Mouse (Mus musculus): ENCODE data around the gene Scp2. TPM values are rescaled to one million over a fixed set of nuclear protein-coding genes. Genes with fewer than 3 reads are reported as not detected.
A peak's percentile ranks its signal among the peaks of the same experiment; 100 is the strongest.
"Not testable (repeated sequence)": the region's sequence is repeated elsewhere in the genome, so short reads cannot be mapped to it uniquely, and the experiment has no call there.

Gene Scp2
- total and polyA plus RNA-seq, 2 experiments = 1,138 to 3,000 TPM

DNA sequence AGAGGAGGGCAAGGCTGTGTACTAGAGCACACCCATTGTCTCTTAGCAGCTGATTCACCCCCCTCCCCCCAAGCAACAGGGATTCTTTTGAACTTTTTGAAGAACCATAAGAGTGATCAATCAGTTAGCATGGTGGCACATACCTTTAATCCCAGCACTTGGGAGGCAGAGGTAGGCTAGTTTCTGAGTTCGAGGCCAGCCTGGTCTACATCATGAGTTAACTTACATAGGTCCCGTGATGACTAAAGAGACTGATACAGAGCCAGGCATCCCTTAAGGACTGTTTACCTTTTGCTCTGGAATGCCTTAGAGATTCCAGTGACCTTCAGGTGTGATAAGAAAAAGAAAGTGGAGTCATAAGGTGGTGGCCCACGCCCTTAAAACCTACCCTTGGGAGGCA, 18.5 kb upstream of the Scp2 start:
- no peaks in the 10 kb centered on the region for H3K27me3 ChIP-seq (ENCODE audit: control insufficient read depth, insufficient read depth, low read length)
- peaks cover 6% of the 10 kb centered on the region for H3K4me1 ChIP-seq (ENCODE audit: control insufficient read depth, insufficient read depth, low read length)
- no peak overlapping the region for H3K9ac ChIP-seq (ENCODE audit: low read depth, low read length)
- TF ChIP-seq POLR2A (IDR thresholded peaks at IDR 0.05; ENCODE audit: extremely low read depth, insufficient read depth, low read length) (no peak), CTCF (IDR thresholded peaks at IDR 0.05; ENCODE audit: low read depth, low read length) (no peak)
- H3K4me3 ChIP-seq (ENCODE audit: insufficient read depth, low read depth, low read length) = no peak overlapping the region
- H3K27ac ChIP-seq (replicated peaks; ENCODE audit: insufficient read depth, low read depth, low read length) = no peak overlapping the region
- 87% methylated on average over 3 of the region's 3 CpGs for WGBS
- DNase-seq (ENCODE audit: extremely low read depth, low read depth, low spot score) = no peak
- H3K79me2 ChIP-seq (ENCODE audit: control insufficient read depth, insufficient read depth, low read length) = peaks cover 3% of the 10 kb centered on the region; the same call in 1 of the 2 replicates
- no peaks in the 10 kb centered on the region for H3K36me3 ChIP-seq (ENCODE audit: control insufficient read depth, insufficient read depth, low read length)

DNA sequence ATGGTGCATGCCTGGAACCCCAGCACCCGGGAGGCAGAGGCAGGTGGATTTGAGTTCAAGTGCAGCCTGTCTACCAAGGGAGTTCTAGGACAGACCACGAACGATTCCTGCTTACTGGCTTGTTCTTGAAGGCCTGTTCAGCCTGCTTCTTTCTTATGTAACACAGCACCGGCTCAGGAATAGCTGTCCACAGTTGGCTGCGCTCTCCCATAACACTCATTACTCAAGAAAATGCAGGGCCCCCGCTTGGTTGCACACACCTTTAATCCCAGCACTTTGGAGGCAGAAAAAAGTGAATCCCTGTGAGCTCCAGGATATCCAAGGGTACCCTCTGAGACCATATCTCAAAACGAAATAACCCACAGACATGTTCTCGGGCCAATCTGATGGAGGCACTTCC, 17.1 kb upstream of the Scp2 start:
- H3K36me3 ChIP-seq (ENCODE audit: control insufficient read depth, insufficient read depth, low read length) = no peaks in the 10 kb centered on the region
- H3K4me1 ChIP-seq (ENCODE audit: control insufficient read depth, insufficient read depth, low read length) = 0 out of 2 replicates have a peak, but pooled peaks cover 2% of the 10 kb centered on the region
- H3K9ac ChIP-seq (ENCODE audit: low read depth, low read length) = no peak overlapping the region
- no peak overlapping the region for H3K27ac ChIP-seq (replicated peaks; ENCODE audit: insufficient read depth, low read depth, low read length)
- 94% methylated on average over 8 of the region's 8 CpGs for WGBS
- TF ChIP-seq POLR2A (IDR thresholded peaks at IDR 0.05; ENCODE audit: extremely low read depth, insufficient read depth, low read length) (no peak), CTCF (IDR thresholded peaks at IDR 0.05; ENCODE audit: low read depth, low read length) (no peak)
- H3K27me3 ChIP-seq (ENCODE audit: control insufficient read depth, insufficient read depth, low read length) = no peaks in the 10 kb centered on the region
- no peak for DNase-seq (ENCODE audit: extremely low read depth, low read depth, low spot score)
- H3K4me3 ChIP-seq (ENCODE audit: insufficient read depth, low read depth, low read length) = no peak overlapping the region
- peaks cover 3% of the 10 kb centered on the region; the same call in 1 of the 2 replicates for H3K79me2 ChIP-seq (ENCODE audit: control insufficient read depth, insufficient read depth, low read length)

- not testable (repeated sequence) for H3K4me1 ChIP-seq (ENCODE audit: control insufficient read depth, insufficient read depth, low read length); H3K79me2 ChIP-seq (ENCODE audit: control insufficient read depth, insufficient read depth, low read length); H3K4me3 ChIP-seq (ENCODE audit: insufficient read depth, low read depth, low read length); DNase-seq (ENCODE audit: extremely low read depth, low read depth, low spot score); H3K36me3 ChIP-seq (ENCODE audit: control insufficient read depth, insufficient read depth, low read length); H3K27me3 ChIP-seq (ENCODE audit: control insufficient read depth, insufficient read depth, low read length); H3K9ac ChIP-seq (ENCODE audit: low read depth, low read length)
- 9% methylated on average over 1 of the region's 1 CpGs for WGBS
- H3K27ac ChIP-seq (replicated peaks; ENCODE audit: insufficient read depth, low read depth, low read length) = 0 out of 2 replicates have a peak overlapping the region, but pooled peaks have one; percentile 23
Observed at GRCm38 (mm10) chr4:108155141-108155540, 10.3 kb upstream of the Scp2 start.

DNA sequence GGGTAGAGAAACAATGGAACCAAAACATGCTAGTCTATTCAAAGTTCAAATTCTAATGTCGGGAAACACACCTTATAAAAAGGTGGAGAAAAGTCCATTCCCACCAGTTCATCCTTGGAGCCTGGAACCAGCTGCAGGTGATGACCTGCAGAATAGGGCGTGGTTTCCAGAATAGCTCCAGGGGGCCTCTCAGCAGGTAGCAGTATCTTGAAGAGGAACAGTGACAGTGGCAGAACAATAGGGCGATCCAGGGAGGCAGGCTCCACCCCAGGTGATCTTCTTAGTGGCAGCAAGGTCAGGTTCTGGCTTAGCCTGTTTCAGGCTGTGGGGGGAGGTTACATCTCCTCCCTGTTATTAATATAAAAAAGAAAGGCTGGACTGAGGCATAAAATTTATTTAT, 756 bp upstream of the Scp2 start:
- DNase-seq (ENCODE audit: extremely low read depth, low read depth, low spot score); H3K4me1 ChIP-seq (ENCODE audit: control insufficient read depth, insufficient read depth, low read length); H3K79me2 ChIP-seq (ENCODE audit: control insufficient read depth, insufficient read depth, low read length); H3K36me3 ChIP-seq (ENCODE audit: control insufficient read depth, insufficient read depth, low read length); H3K9ac ChIP-seq (ENCODE audit: low read depth, low read length); H3K4me3 ChIP-seq (ENCODE audit: insufficient read depth, low read depth, low read length); H3K27ac ChIP-seq (replicated peaks; ENCODE audit: insufficient read depth, low read depth, low read length); H3K27me3 ChIP-seq (ENCODE audit: control insufficient read depth, insufficient read depth, low read length): not testable (repeated sequence)
- 65% methylated on average over 3 of the region's 3 CpGs for whole genome bisulfite sequencing

DNA sequence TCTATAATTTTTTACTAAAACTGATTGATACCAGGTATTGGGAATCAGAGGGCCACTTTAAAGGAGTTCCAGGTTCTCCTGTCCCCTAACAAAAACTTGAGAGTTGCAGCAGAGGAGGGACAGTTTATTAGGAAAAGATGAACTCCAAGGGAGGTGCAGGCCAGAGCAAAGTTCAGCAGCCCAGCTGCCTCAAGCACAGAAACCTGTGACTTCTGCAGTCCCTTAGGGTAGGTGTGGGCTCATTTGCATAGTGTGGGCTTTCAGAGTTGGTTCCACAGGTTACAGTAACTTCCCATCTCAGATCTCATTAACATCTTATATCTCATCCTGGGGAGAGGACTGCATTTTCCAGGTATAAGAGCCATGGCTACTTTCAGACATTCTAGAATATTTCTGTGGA, 1.0 kb downstream of the Scp2 start:
- H3K27me3 ChIP-seq (ENCODE audit: control insufficient read depth, insufficient read depth, low read length) = no peaks in the 10 kb centered on the region
- no peak overlapping the region for H3K4me3 ChIP-seq (ENCODE audit: insufficient read depth, low read depth, low read length)
- peak overlapping the region; percentile 20; the same call in 1 of the 2 replicates for H3K27ac ChIP-seq (replicated peaks; ENCODE audit: insufficient read depth, low read depth, low read length)
- H3K4me1 ChIP-seq (ENCODE audit: control insufficient read depth, insufficient read depth, low read length) = peaks cover 10% of the 10 kb centered on the region
- no peaks in the 10 kb centered on the region for H3K36me3 ChIP-seq (ENCODE audit: control insufficient read depth, insufficient read depth, low read length)
- no peak overlapping the region for H3K9ac ChIP-seq (ENCODE audit: low read depth, low read length)
- TF ChIP-seq POLR2A (IDR thresholded peaks at IDR 0.05; ENCODE audit: extremely low read depth, insufficient read depth, low read length) = no peak
- TF ChIP-seq CTCF (IDR thresholded peaks at IDR 0.05; ENCODE audit: low read depth, low read length) = no peak
- no peaks in the 10 kb centered on the region for H3K79me2 ChIP-seq (ENCODE audit: control insufficient read depth, insufficient read depth, low read length)
- peak; percentile 44 for DNase-seq (ENCODE audit: extremely low read depth, low read depth, low spot score)

DNA sequence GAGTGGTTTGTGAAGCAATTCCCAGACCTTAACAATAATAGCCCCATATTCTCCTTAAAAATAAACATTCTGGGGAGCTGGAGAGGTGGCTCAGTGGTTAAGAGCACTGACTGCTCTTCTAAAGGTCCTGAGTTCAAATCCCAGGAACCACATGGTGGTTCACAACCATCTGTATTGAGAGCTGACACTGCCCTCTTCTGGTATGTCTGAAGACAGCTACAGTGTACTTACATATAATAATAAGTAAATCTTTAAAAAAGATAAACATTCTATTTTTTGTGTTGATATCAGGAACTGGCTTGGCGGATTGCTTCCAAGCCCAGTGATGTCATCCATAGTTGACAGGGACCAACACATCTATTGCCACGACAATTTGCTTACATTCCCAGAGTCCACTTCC, 1.6 kb downstream of the Scp2 start:
- peak; percentile 62 for DNase-seq (ENCODE audit: extremely low read depth, low read depth, low spot score)
- WGBS = 51% methylated on average over 2 of the region's 2 CpGs
- not testable (repeated sequence) for H3K27me3 ChIP-seq (ENCODE audit: control insufficient read depth, insufficient read depth, low read length)

More for the DNA sequence above, 1.6 kb downstream of the Scp2 start:
- peak overlapping the region; percentile 20; the same call in 1 of the 2 replicates for H3K27ac ChIP-seq (replicated peaks; ENCODE audit: insufficient read depth, low read depth, low read length)
- H3K36me3 ChIP-seq (ENCODE audit: control insufficient read depth, insufficient read depth, low read length); H3K9ac ChIP-seq (ENCODE audit: low read depth, low read length); H3K4me3 ChIP-seq (ENCODE audit: insufficient read depth, low read depth, low read length); H3K79me2 ChIP-seq (ENCODE audit: control insufficient read depth, insufficient read depth, low read length); H3K4me1 ChIP-seq (ENCODE audit: control insufficient read depth, insufficient read depth, low read length): not testable (repeated sequence)
